Mouse (Mus musculus) ES-E14 (cell line): ENCODE data around the gene Ascc1. TPM values are rescaled to one million over a fixed set of nuclear protein-coding genes. Genes with fewer than 3 reads are reported as not detected.

Source experiments
- DNase-seq: peaks from one replicate; pipeline ENCODE4 v3.0.0-alpha.2; 2013; ENCODE audit warnings: low read depth, low spot score
- H3K27ac ChIP-seq: 2 replicates; pipeline ENCODE4 v1.5.1; 2012; ENCODE audit warnings: low read depth, mild to moderate bottlenecking, low read length, moderate library complexity, mixed read lengths; ENCODE audit not compliant: poor library complexity, insufficient read depth, severe bottlenecking
- H3K36me3 ChIP-seq: 2 replicates; pipeline ENCODE4 v1.6.1; 2012; ENCODE audit warnings: mild to moderate bottlenecking, low read length, moderate library complexity, mixed read lengths; ENCODE audit not compliant: control insufficient read depth, poor library complexity, insufficient read depth, severe bottlenecking
- H3K4me1 ChIP-seq, 2 experiments: fragments of 150-350 bp in 1 of 2; sonication (generic) in 1 of 2; 2 replicates each; pipeline ENCODE4 v1.6.1; 2012; ENCODE audit warnings: low read length in 2 of 2, mild to moderate bottlenecking in 1 of 2, mixed read lengths in 1 of 2; ENCODE audit not compliant: control insufficient read depth in 2 of 2, insufficient read depth in 2 of 2, poor library complexity in 1 of 2
- H3K4me3 ChIP-seq, 2 experiments: fragments of 150-350 bp in 1 of 2; sonication (generic) in 1 of 2; 2 replicates each; pipeline ENCODE4 v1.5.1; 2012; ENCODE audit warnings: low read length in 2 of 2, low read depth in 1 of 2, mild to moderate bottlenecking in 1 of 2, mixed read lengths in 1 of 2; ENCODE audit not compliant: insufficient read depth in 1 of 2, poor library complexity in 1 of 2, severe bottlenecking in 1 of 2
- H3K9ac ChIP-seq: 2 replicates; pipeline ENCODE4 v1.6.1; 2012; ENCODE audit warnings: low read depth, mild to moderate bottlenecking, low read length, mixed read lengths; ENCODE audit not compliant: poor library complexity, insufficient read depth, severe bottlenecking
- H3K9me3 ChIP-seq: fragments of 150-350 bp; sonication (generic); 2 replicates; pipeline ENCODE4 v1.6.1; 2012; ENCODE audit warnings: low read depth, mild to moderate bottlenecking, low read length; ENCODE audit not compliant: control insufficient read depth, insufficient read depth
- CHD2 ChIP-seq: IDR thresholded peaks from 2 replicates; pipeline ENCODE4 v1.6.1; 2014; ENCODE audit warnings: mild to moderate bottlenecking, low read depth, low read length, inconsistent platforms
- HCFC1 ChIP-seq: IDR thresholded peaks from 2 replicates; pipeline ENCODE4 v1.6.1; 2012; ENCODE audit warnings: low read length, inconsistent platforms, borderline replicate concordance; ENCODE audit not compliant: insufficient read depth
- MAFK ChIP-seq: IDR thresholded peaks from 2 replicates; pipeline ENCODE4 v1.6.1; 2014; ENCODE audit warnings: mild to moderate bottlenecking, low read depth, low read length, inconsistent platforms; ENCODE audit not compliant: insufficient read depth
- ZC3H11A ChIP-seq: IDR thresholded peaks from 2 replicates; pipeline ENCODE4 v1.6.1; 2012; ENCODE audit warnings: low read depth, mild to moderate bottlenecking, inconsistent platforms, low read length, borderline replicate concordance
- ZNF384 ChIP-seq: IDR thresholded peaks from 2 replicates; pipeline ENCODE4 v1.6.1; 2012; ENCODE audit warnings: low read depth, low read length, inconsistent platforms
- in situ Hi-C, 2 experiments: fragments of 600-800 bp; cut with MboI; formaldehyde crosslinking; loops; one replicate each; pipeline ENCODE4 v1.15.1; 2025; ENCODE audit warnings: low sequenced_read_pairs in 2 of 2, inconsistent platforms in 1 of 2; ENCODE audit not compliant: unreplicated experiment in 2 of 2
- total RNA-seq: library from RNA; depleted of rRNA; stranded (reverse); fragments of 300-350 nt; gene quantifications from 2 replicates; pipeline ENCODE4 v1.2.3, GENCODE M21; 2012

Ascc1 gene
- total RNA-seq, 1 experiment, result 18.8 TPM

- H3K27ac ChIP-seq, result no peak overlapping the region
These were observed 75.3 kb downstream of the Ascc1 start for GRCm38 (mm10) chr10:60077736-60078560.

DNA sequence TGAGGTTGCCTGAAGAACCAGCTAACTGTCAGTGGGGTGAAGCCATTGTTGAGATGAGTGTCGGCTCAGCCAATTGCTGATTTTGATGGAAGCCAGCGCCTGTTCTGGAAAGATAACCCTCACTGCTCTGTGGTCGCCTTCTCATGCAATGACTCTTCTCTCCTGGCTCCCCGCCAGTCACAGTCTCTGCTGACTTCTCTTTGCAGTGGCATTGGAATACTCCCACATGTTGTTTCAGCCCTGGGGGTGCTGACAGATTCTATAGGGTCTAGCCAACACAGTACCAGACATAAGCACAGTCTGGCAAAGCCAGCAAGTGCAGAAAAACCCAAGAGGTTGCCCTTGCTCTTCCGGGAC lies 75.9 kb downstream of the Ascc1 start:
- no peak overlapping the region for H3K27ac ChIP-seq
- no peak for DNase-seq
- TF ChIP-seq ZC3H11A, result no peak
- TF ChIP-seq MAFK, result no peak
- no peak for TF ChIP-seq CHD2
- TF ChIP-seq ZNF384, result no peak
- no peak for TF ChIP-seq HCFC1

More at GRCm38 (mm10) chr10:60077736-60078560, 75.3 kb downstream of the Ascc1 start:
- no peaks in the 10 kb centered on the region for H3K9me3 ChIP-seq
- H3K4me1 ChIP-seq, result peaks cover 6 to 21% of the 10 kb centered on the region in 2 experiments
- in situ Hi-C loops, result no loop called here
- no peak overlapping the region for H3K9ac ChIP-seq
- H3K36me3 ChIP-seq, result no peaks in the 10 kb centered on the region
- no peak for TF ChIP-seq ZC3H11A
- no peak for TF ChIP-seq HCFC1
- TF ChIP-seq MAFK, result no peak
- TF ChIP-seq CHD2, result no peak
- TF ChIP-seq ZNF384, result no peak
- H3K4me3 ChIP-seq, result no peak overlapping the region
- no peak for DNase-seq

DNA sequence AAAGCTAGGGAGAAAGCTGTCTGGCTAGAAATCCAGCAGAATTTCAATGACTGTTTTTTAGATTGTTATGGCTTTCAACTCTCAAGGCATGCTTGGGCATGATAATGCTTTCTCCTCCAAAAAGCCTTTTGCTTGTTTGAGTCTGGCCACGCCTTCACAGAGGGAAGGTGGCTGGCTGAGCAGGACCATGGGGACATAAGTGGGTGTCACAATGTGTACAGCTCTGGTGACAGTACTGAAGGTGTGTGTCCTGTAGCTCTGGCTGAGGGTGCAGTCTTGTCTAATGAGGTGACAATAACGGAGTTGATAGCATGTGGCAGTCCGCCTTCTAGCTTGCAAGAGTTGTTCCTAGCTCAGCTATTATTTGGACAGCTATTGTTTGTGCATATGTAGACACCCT lies 77.6 kb downstream of the Ascc1 start:
- Histone ChIP-seq H3K9ac (no peak overlapping the region), H3K4me3 (no peak overlapping the region), H3K27ac (no peak overlapping the region), H3K4me1 (peaks cover 6 to 21% of the 10 kb centered on the region in 2 experiments), H3K9me3 (no peaks in the 10 kb centered on the region), H3K36me3 (no peaks in the 10 kb centered on the region)
- TF ChIP-seq CHD2 (no peak), MAFK (no peak), ZNF384 (no peak), ZC3H11A (no peak), HCFC1 (no peak)
- no peak for DNase-seq
- in situ Hi-C loops, result no loop called here

More for the DNA sequence above, 75.9 kb downstream of the Ascc1 start:
- in situ Hi-C loops, result no loop called here
- Histone ChIP-seq H3K9me3 (no peaks in the 10 kb centered on the region), H3K4me3 (no peak overlapping the region), H3K36me3 (no peaks in the 10 kb centered on the region), H3K4me1 (peaks cover 6 to 21% of the 10 kb centered on the region in 2 experiments), H3K9ac (no peak overlapping the region)

GRCm38 (mm10) chr10:60080601-60080981 lies 78.0 kb downstream of the Ascc1 start:
- Histone ChIP-seq H3K27ac (no peak overlapping the region), H3K36me3 (no peaks in the 10 kb centered on the region), H3K9ac (no peak overlapping the region), H3K4me3 (no peak overlapping the region; a peak in 1 of 4 replicates), H3K4me1 (peaks cover 6 to 21% of the 10 kb centered on the region in 2 experiments), H3K9me3 (no peaks in the 10 kb centered on the region)
- TF ChIP-seq ZNF384 (no peak), MAFK (no peak), ZC3H11A (no peak), CHD2 (no peak)
- DNase-seq, result no peak
- in situ Hi-C loops, result no loop called here
